Mouse (Mus musculus) right cerebral cortex, postnatal 10 days (tissue): ENCODE measurements around the gene Card19.

Experiments used
- DNase-seq, 2 experiments: peaks; one replicate each; pipeline ENCODE4 v3.0.0; 2021; ENCODE audit warnings: low spot score in 2 of 2

The Card19 gene

DNA sequence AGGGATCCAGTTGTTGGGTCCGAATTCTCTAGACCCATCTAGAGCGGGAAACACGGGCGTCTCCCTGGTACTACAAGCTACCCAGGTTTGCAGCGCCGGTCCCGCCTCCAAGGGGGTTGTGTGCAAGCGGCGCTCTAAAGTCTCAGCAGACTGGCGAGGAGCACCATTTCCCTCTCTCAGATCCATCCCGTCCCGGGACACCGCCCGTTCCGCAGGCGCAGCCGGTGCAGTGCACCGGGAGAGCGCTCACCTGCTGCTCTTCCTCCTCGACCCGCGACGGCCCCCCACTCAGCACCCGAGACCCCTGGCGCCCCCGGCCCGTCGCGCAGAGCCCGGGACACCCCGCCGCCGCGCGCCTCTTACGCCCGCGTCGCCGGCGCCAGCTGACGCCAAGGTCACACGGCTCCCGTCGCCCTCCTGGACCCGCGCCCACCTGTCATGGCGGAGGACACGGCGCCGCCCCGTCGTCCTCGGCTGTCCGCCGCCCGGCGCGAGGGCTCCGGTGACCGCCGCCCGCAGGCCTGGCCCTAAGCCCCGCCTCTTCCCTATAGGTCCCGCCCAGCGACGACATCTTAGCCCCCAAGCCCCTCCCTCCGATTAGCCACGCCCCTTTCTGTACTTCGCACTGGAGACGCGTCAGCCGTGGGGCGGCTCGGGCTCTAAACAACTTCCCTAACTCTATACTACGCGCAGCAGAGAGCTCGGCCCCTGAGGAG is at the start of gene Card19:
TSS of gene Card19 (minus strand) at position 534 of the 716 bp plus-strand sequence.
- DNase-seq: peak; percentile 92 to 94

GRCm38 (mm10) chr13:49260036-49260722 is 44.3 kb upstream of the Card19 start:
- DNase-seq: no peak

DNA sequence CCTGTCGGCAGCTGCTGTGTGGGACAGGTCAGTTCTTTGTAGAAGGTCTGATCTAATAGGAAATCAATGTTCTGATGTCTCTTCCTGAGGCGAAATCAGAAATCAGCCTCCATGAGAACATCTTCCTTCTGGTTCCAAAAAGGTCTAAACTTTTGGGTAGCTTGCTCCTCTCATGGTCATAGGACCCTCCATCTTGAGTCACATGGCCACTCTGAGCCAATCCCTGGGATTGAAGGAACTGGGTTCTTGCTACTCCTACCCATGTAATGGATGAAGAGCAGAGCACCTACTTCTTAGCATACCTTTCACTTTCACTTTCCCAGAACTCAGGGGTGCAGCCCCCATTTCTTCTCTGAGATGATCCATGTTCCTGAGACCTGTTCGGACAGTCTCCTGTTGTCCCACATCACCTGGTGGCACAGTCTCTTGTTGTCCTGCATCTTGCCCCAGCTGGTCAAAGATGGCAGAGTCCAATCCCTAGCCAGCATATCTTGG is 42.0 kb upstream of the Card19 start:
- no peak for DNase-seq

DNA sequence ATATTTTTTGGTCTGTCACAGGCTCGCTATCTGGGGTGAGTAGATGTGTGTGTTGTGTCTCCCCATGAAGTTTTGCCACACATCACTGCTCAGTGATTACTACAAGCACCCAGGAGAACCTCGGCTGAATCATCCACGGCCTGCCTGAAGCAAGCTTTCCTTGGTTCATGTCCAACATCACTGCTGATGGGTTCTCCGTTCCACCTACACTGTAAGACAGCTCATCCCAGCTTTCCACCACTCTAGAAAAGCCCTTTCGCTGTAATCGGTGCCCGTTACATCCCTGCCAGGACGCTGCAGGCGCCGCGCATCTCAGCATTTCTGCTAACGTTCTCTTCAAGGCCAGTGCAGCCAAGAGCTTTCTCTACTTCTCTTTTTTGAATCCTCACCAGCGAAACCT is 36.9 kb upstream of the Card19 start:
- DNase-seq: peak; percentile 59 to 60

DNA sequence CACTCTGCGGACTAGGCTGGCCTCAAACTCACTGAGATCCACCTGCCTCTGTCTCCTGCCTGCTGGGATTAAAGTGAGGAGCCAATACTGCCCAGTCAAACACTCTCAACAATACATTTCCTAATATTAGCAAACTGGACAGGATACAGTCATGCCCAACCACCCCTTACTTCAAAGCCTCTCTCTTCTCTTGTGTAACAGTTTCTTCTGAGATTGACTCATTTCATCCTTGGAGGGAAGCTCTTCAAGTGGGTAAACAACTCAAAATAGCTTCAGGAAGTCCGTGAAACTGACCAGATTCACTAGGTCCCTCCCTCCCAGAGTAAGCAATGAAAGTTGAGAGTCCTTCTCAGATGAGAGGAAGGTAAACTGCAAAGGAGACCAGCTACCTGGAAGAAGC is 36.3 kb upstream of the Card19 start:
- DNase-seq: no peak

DNA sequence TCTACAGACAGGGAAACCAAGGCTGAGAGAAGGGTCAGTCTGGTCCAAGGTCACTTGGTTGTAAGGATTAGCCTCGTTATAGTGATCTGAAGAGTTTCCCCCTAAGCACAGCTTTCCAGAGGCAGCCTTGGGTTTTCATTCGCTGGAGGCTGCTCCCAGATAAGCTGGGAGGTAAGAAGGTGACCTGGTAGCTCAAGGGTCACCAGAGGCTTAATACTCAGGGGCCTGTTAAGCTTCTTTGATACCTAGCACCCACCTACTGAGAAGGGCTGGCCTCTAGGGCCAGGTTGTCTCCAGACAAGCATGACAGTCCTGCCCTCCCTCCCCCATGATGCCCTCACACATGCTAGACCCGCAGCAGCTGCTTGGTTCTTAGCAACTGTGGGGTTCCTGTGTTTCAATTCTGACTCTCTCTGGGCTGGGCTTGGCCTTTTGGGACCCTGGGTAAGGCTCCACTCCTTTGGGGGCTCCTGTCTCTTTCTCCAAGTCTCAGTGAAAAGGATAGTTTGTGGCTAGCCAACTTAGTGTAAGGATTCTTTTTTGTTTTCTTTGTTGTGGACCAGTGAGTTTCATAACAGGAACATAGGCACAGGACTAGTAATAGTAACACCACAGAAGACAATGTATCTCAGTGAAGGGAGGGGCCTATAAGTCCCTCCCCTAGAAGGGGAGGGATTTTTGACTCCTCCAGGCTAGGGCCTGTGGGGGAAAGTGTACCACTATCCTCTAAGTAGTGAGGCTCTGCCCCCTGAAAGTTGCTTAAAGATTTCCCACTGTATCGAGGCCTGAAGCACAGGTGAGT is 35.1 kb upstream of the Card19 start:
- no peak for DNase-seq

DNA sequence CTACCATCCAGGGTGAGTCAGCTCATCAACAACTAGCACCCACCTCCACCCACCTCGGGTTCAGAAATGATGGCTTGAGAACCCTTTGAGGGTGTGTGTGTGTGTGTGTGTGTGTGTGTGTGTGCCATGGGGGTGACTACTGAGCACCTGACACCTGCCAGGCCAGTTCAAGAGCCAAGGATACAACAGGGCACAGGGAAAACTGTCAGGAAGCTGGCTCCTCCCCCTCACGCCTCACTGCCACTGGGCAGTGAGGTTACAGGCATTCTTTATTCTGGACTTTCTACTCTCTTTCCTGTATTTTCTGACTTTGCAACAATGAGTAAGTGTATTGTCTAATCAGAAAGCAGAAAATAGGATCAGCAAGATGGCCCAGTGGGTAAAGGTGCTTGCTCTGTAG is 33.8 kb upstream of the Card19 start:
- no peak for DNase-seq

- DNase-seq: no peak
These were observed 33.1 kb upstream of the Card19 start for GRCm38 (mm10) chr13:49248923-49249322.

DNA sequence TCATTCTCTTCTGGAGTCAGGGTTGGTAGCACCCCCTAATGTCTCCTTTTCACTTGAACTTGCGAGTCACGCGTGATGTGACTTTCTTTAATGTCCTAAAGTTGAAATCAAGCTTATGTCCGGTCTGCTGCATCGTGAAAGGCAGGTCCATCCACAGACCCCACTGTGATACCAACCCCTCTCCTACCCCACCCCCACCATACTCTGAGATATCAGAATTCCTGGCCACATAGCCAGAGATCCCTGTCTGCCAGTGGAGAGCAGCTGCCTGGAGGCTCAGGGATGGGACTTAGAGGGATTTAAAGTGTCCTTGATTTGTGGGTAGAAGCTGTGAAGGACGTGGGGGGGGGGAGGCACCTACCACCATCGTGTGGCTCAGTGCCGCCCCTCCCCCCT is 32.6 kb upstream of the Card19 start, which contains the start of gene Susd3:
TSS of gene Susd3 (minus strand) at position 240 of the 396 bp plus-strand sequence.
- no peak for DNase-seq

- DNase-seq: peak in 1 of 2 experiments; percentile 37
These were observed 32.1 kb upstream of the Card19 start for GRCm38 (mm10) chr13:49247740-49248466.

DNA sequence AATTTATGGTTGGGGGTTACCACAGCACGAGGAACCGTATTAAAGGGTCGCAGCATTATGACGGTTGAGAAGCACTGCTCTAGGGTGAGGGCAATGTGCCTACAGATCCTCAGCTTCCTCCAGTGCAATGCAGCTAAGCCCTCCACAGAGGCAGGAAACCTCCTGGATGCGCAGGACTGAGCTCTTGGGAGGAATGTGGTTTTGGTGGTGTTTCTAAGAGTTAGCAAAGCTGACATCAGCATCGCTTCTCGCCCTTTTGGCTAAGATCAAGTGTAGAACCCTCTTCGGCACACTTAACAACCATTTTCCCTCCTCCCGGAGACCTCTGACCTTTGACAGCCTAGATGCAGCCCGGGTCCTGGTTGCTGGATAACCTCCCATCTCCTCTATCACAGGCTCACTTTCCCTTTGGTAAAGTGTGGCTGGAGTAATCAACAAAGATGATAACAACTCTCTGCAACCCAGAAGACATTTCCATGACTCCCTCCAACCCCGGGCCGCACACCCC is 31.4 kb upstream of the Card19 start:
- no peak for DNase-seq

DNA sequence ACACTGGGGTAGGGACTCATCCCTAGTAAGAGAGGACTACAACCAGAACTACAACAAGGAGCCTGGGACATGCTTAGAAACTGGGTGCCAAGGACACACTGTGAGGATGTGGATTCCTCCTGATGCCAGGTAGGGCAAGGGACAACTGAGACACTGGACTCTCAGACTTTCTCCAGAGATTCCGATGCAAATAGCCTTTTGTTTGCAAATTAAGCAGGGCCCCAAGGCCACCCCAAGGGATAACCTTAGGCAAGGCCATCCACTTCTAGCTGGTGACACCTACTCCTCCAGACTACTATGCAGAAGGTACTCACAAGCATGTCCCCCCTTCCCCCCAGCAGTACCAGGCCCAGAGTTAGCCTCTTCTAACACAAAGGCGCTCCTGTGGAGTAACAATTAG is 30.8 kb upstream of the Card19 start:
- no peak for DNase-seq

- DNase-seq: no peak
These were observed 30.2 kb upstream of the Card19 start for GRCm38 (mm10) chr13:49246011-49246410.

GRCm38 (mm10) chr13:49245251-49245650 is 29.4 kb upstream of the Card19 start:
- no peak for DNase-seq

GRCm38 (mm10) chr13:49243492-49243891 is 27.7 kb upstream of the Card19 start:
- no peak for DNase-seq

GRCm38 (mm10) chr13:49242321-49243065 is 26.7 kb upstream of the Card19 start:
- peak; percentile 37 to 48 for DNase-seq

GRCm38 (mm10) chr13:49238737-49239136 is 22.9 kb upstream of the Card19 start:
- no peak for DNase-seq

GRCm38 (mm10) chr13:49237617-49238016 is 21.8 kb upstream of the Card19 start:
- no peak for DNase-seq

GRCm38 (mm10) chr13:49234711-49235110 is 18.9 kb upstream of the Card19 start:
- no peak for DNase-seq

GRCm38 (mm10) chr13:49233792-49234572 is 18.1 kb upstream of the Card19 start:
- DNase-seq: no peak
